Mouse (Mus musculus) forebrain, embryonic 10.5 days (tissue): ENCODE data around the gene Lman2. TPM values are rescaled to one million over a fixed set of nuclear protein-coding genes. Genes with fewer than 3 reads are reported as not detected.

Source experiments
- DNase-seq: peaks from one replicate; pipeline ENCODE4 v3.0.0-alpha.2; 2017; ENCODE audit warnings: low spot score; ENCODE audit errors: extremely low spot score
- H3K27ac ChIP-seq: fragments of 300-500 bp; sonication (generic); 2 replicates; pipeline ENCODE4 v1.5.1; 2016; ENCODE audit warnings: mild to moderate bottlenecking
- H3K27me3 ChIP-seq: fragments of 300-500 bp; sonication (generic); 2 replicates; pipeline ENCODE4 v1.6.1; 2016; ENCODE audit warnings: mild to moderate bottlenecking; ENCODE audit not compliant: poor library complexity, severe bottlenecking
- H3K36me3 ChIP-seq: fragments of 300-500 bp; sonication (generic); replicated peaks from 2 replicates; pipeline ENCODE4 v1.6.1; 2016; ENCODE audit warnings: mild to moderate bottlenecking, moderate library complexity
- H3K4me1 ChIP-seq: fragments of 300-500 bp; sonication (generic); 2 replicates; pipeline ENCODE4 v1.6.1; 2016
- H3K4me3 ChIP-seq: fragments of 300-500 bp; sonication (generic); 2 replicates; pipeline ENCODE4 v1.5.1; 2016; ENCODE audit warnings: mild to moderate bottlenecking, moderate library complexity
- H3K9me3 ChIP-seq: fragments of 300-500 bp; sonication (generic); 2 replicates; pipeline ENCODE4 v1.6.1; 2016; ENCODE audit warnings: mild to moderate bottlenecking, moderate library complexity
- WGBS: fragments of 180-500 bp; shearing (Covaris S2); methylation state at CpG from one replicate; pipeline ENCODE4 v1.1.7; 2016; 5-methylcytosine and 5-hydroxymethylcytosine counted together
- polyA plus RNA-seq: library from polyadenylated mRNA; unstranded; fragments of >200 nt; fragmentation: Nextera tagmentation; extraction: Ambion mirVana; gene quantifications from 2 replicates; pipeline ENCODE4 v1.2.1, GENCODE M21; 2016

The Lman2 gene
- 97.8 and 100 TPM in 2 replicates for polyA plus RNA-seq

DNA sequence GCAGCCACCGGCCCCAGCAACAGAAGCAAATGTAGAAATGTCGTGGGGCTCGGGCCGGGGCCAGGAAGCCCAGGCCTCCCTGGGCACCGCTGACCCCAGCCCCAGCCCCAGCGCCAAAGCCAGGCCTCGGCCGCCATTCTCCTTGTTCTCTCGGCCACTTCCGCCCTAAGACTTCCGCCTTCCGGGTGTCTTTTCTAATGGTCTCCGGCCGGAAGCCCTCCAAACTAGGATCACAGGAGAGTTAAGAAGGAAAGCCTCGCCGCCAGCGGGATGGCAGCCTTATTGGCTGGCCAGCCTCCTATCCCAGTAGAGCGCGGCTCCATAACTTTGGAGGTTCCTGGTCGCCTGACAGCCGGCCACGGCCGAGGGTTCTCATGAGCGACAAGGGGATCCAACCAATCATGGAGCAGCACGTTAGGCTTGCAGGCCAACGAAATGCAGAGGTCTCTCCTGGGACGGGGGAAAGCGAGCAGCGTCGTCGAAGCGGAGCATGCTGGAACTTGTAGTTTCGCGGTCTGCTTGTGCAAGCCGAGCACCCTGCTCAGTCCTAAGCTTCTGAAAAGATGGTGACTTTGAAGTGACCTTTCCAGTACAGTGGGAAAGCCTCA, at the start of gene Lman2:
Gene Lman2, minus strand, starts transcription at position 331 of the 608 bp plus-strand sequence.
- H3K27ac ChIP-seq: peak within 1 kb of the TSS; percentile 95
- no peaks in the 10 kb centered on the region for H3K9me3 ChIP-seq
- WGBS: under 1% methylated on average over 35 of the region's 35 CpGs
- peak; percentile 97 for DNase-seq
- H3K36me3 ChIP-seq: peaks cover 37% of the 10 kb centered on the region
- H3K4me1 ChIP-seq: peaks cover 19% of the 10 kb centered on the region
- peak within 1 kb of the TSS; percentile 97 for H3K4me3 ChIP-seq
- no peaks in the 10 kb centered on the region for H3K27me3 ChIP-seq

DNA sequence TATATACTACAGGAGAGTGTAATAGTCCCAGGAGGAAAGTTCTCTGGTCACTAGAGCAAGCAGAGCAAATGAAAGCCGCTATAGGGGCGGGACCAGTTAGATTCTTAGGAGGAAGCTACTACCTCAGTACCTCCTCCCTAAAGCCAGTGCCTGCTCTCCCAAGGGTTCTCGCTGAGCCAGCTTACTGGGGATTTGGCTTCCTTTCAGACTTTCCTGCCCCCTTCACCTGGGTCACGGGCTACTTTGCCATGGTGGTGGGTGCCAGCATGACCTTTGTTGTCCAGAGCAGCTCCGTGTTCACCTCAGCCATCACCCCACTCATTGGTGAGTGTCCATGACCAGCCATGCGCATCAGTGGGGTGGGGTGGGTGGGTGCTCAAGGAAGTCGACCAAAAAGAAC, 49.2 kb upstream of the Lman2 start:
- 72% methylated on average over 7 of the region's 7 CpGs for whole genome bisulfite sequencing
- H3K27me3 ChIP-seq: peaks cover 49% of the 10 kb centered on the region

DNA sequence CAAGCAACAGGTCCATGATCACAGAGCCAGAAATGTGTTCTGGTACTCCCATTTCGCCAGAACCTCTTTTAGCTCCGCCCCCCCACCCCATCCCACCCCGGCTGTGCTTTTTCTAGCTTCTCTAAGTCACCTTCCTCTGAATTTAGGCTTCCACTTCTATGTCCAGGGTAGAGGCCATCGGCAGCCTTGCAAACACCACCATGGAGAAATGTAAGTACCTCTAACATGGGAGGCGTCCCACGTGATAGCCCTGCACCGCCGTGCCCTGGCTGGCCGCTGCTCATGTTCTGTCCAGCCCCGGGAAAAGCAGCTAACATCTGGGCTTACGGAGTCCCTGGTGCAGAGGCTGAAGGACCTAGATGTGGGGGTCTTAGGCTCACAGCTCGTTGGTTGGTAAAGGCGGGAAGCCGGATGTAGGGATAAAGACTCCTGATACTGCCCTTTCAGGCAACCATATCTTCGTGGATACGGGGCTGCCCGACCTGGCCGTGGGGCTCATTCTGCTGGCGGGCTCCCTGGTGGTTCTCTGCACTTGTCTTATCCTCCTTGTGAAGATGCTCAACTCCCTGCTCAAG, 46.0 kb upstream of the Lman2 start:
- H3K27me3 ChIP-seq: peaks cover 40% of the 10 kb centered on the region
- H3K27ac ChIP-seq: no peak overlapping the region
- H3K4me1 ChIP-seq: peaks cover 22% of the 10 kb centered on the region
- H3K9me3 ChIP-seq: no peaks in the 10 kb centered on the region
- no peak overlapping the region for H3K4me3 ChIP-seq
- H3K36me3 ChIP-seq: no peaks in the 10 kb centered on the region
- no peak for DNase-seq
- 90% methylated on average over 19 of the region's 19 CpGs for WGBS

More for the DNA sequence above, 49.2 kb upstream of the Lman2 start:
- no peaks in the 10 kb centered on the region for H3K36me3 ChIP-seq
- no peak overlapping the region for H3K4me3 ChIP-seq
- no peak overlapping the region for H3K27ac ChIP-seq
- no peak for DNase-seq
- H3K4me1 ChIP-seq: peaks cover 8% of the 10 kb centered on the region
- no peaks in the 10 kb centered on the region for H3K9me3 ChIP-seq

DNA sequence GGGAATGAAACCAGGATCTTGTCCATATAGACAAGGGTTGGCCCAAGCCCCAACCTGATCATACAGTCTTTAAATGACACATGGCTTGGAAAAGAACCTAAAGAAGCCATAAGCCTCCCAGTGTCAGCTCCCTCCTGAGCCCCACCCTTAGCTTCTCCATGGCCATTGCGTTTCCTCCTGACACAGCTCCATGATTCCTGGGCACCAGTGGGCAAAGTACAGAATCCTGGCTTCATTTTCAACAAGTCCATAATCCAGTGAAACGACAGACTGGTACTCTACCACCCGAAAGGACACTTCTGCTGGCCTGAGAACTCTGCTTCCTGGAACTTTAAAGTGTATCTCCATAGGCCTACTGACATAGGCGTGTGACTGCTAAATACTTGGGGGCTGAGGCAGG, 44.8 kb upstream of the Lman2 start:
- H3K4me1 ChIP-seq: peaks cover 30% of the 10 kb centered on the region
- no peak overlapping the region for H3K27ac ChIP-seq
- no peak overlapping the region for H3K4me3 ChIP-seq
- WGBS: 89% methylated on average over 4 of the region's 4 CpGs
- DNase-seq: no peak
- no peaks in the 10 kb centered on the region for H3K9me3 ChIP-seq
- no peaks in the 10 kb centered on the region for H3K36me3 ChIP-seq
- H3K27me3 ChIP-seq: peaks cover 41% of the 10 kb centered on the region

DNA sequence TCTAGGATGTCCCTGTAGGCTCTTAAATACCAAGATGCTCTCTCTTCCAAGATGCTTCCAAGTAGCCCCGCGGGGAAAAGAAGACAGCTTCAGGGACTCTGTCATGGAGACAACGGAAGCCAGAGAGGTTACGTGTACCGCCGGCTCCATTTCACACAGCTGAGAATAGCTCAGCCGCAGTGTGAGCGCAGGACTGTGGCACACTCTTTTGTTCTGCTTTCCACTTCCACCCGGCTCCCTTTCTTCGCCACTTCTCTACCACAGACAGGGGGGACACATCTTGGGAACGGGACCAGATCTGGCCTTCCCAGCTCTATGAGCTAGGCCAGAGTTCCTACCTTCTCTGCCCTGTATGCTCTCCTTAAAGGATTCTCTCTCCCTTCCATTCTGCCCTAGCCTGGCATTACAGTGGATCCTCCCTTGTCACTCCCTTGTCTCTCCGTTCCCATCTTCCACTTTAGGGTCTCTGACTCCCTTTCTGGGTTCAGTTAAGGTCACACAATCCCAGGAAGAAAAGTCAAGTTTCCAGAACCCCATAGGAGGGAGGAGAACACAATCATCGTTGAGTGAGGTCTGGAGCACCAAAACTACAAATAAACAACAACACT, 43.3 kb upstream of the Lman2 start:
- Histone ChIP-seq H3K27me3 (peaks cover 37% of the 10 kb centered on the region), H3K36me3 (no peaks in the 10 kb centered on the region), H3K27ac (peak overlapping the region; percentile 84), H3K4me3 (peak overlapping the region; percentile 2; the same call in 1 of the 2 replicates), H3K9me3 (no peaks in the 10 kb centered on the region), H3K4me1 (peaks cover 30% of the 10 kb centered on the region)
- DNase-seq: no peak
- WGBS: 59% methylated on average over 13 of the region's 13 CpGs

DNA sequence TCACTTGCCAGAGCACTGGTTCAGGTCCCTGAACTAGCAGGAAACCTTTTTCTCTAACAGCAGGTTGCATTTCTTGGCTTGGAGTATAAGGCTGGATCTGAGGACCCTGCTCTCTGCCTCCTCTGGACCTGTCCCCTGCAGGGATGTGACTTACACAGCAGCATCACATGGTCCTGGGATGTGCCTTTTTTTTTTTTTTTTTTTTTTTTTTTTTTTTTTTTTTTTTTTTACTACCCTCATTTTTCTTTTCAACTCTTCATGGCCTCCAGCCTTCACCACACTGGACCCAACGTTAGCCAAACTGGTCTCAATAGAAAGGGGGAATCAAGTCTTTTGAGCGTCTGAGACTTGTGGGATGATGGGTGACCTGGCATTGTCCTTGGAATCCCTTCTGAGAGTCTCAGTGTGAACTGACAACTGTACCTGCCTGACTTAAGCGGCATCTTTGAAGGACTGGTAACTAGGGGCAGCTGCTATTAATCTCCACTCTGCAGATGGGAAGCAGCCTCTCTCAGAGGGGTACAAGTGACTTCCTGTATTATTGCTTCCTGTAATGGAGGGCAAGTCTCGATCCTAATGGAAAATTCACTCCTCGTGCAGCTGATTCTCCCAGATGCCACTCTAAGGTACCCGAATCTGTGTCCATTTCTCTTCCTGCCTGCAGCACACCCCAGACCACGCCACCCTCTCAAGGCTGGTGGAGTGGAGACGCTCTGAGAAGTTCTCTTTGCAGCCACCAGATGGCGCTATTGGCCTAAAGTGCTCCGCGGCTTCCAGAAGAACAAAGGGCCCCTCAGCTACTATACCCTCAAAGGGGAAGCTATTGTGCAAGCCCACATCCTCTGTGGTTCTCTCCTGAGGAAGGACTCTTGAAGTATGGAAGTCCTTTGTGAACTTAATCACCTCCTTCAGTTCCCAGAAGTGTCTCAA, 42.5 kb upstream of the Lman2 start:
- H3K27ac ChIP-seq: peak overlapping the region; percentile 84
- peaks cover 30% of the 10 kb centered on the region for H3K4me1 ChIP-seq
- 20% methylated on average over 11 of the region's 11 CpGs for WGBS
- H3K36me3 ChIP-seq: no peaks in the 10 kb centered on the region
- peak; percentile 87 for DNase-seq
- peak overlapping the region; percentile 2 for H3K4me3 ChIP-seq
- peaks cover 43% of the 10 kb centered on the region for H3K27me3 ChIP-seq
- H3K9me3 ChIP-seq: no peaks in the 10 kb centered on the region

DNA sequence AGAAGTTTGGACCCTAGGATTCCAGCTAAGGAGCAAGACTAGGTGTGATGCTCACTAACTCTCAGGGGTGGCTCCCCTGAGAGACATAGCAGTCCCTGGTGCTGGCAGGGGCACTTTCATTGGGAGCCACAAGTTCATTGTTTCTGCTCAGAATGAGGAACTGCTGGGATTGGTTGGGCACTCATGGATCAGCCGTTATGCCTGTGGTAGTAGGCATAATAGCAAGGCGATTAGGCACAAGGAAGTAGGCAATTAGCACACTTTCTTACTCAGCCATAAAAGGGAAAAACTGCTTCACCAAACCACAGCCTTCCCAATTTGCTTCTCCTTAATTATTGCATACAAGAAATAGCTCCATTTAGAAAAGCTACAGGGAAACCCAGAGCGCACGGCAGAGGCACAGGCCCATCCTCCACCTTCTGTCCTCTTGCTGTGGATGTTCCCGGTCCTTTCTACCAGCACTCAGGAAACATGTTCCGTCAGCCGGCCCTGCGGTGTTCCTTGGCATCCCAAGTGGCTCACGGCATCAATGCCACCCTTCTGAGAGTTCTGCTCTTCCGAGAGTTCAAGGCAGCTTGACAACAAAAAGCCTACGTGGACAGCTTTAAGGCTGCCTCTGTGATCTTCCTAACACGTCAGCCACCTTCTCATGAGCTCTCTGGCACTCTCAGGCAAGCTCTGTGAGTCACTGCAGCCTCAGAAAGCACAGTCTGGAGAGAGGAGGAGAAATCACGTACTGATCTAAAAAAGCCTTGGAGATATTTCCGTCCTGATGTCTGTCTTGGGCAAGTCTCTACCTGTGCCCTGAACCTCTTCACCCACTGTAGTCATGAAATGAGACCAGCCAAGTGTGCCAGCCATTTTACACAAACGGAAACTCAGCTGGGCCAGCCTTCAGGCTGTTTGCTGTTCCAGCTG, 41.6 kb upstream of the Lman2 start:
- Histone ChIP-seq H3K27me3 (peaks cover 43% of the 10 kb centered on the region), H3K27ac (peak overlapping the region; percentile 37; the same call in 1 of the 2 replicates)
- 74% methylated on average over 15 of the region's 15 CpGs for WGBS

DNA sequence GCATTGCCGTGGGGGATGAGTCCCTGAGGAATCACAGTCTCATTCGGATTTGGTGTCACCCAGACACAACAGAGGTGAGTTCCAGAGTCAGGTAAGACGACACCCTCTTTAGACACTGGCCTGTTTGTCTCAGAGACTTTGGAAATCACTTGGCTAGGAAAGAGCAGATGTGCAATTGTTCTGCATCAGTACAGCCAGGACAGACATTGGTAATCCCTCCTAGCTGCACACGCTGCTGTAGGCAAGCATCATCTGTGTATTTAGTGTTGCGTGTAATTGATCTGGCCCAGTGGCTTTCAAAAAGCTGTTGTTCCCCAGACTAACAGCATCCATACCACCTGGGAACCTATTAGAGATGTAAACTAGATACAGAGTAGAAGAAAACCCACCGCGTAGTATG, 40.7 kb upstream of the Lman2 start:
- Histone ChIP-seq H3K27ac (0 out of 2 replicates have a peak overlapping the region, but pooled peaks have one; percentile 37), H3K27me3 (peaks cover 43% of the 10 kb centered on the region), H3K4me3 (no peak overlapping the region), H3K9me3 (no peaks in the 10 kb centered on the region), H3K4me1 (peaks cover 30% of the 10 kb centered on the region), H3K36me3 (no peaks in the 10 kb centered on the region)
- 80% methylated on average over 7 of the region's 7 CpGs for WGBS
- DNase-seq: no peak

More for the DNA sequence above, 41.6 kb upstream of the Lman2 start:
- Histone ChIP-seq H3K9me3 (no peaks in the 10 kb centered on the region), H3K4me3 (no peak overlapping the region), H3K36me3 (no peaks in the 10 kb centered on the region), H3K4me1 (peaks cover 30% of the 10 kb centered on the region)
- no peak for DNase-seq

DNA sequence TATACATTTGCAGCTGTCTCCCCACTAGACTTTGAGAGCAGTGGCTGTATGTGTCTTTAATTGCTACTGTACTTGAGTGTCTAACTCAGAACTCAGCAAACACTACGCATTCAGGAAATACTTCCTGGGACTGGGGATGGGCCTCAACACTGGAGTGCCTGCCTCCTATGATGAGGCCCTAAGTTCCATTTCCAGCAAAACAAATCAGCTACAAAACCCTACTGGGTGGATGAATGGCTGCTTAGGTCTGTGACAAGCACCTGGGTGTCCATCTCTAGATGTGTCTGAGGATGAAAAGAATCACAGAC, 37.4 kb upstream of the Lman2 start:
- H3K4me1 ChIP-seq: peaks cover 19% of the 10 kb centered on the region
- H3K27me3 ChIP-seq: peaks cover 34% of the 10 kb centered on the region
- no peak overlapping the region for H3K27ac ChIP-seq
- WGBS: 100% methylated on average over 1 of the region's 1 CpGs
- no peak overlapping the region for H3K4me3 ChIP-seq
- DNase-seq: no peak
- no peaks in the 10 kb centered on the region for H3K36me3 ChIP-seq
- no peaks in the 10 kb centered on the region for H3K9me3 ChIP-seq

DNA sequence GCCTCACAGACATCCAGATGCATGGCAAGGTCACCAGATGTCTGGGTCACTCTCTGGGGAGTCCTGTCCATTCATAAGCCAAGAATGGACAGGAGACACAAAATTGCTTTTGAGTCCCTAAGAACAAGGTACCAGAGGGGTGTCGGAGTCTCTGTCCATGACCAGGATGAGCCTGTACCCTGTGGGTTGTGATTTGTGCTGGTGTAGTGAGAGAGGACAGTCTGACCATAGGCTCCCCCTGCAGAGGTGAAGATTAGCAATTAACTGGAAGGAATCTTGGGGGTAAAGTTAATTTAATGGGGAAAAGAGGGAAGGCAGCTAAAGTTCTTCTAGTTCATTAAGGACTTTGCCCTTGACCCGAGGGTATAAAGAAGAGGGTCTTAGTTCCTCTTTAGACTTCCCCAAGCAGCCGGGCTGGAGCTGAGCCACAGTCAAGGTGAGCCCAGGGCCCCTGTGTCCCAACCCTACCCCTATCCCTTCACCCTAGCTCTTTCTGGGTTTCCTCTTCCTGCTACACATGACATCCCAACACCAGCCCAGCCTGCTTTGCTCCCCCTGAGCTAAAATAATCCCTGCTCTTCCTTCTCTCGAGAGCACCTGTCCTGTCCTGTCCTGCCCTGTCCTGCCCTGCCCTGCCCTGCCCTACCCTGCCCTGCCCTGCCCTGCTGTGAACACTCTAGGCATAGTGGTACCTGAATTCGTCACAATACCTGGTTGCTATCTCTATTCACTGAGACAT, 36.9 kb upstream of the Lman2 start:
- 71% methylated on average over 5 of the region's 5 CpGs for WGBS
- H3K4me1 ChIP-seq: peaks cover 16% of the 10 kb centered on the region
- H3K4me3 ChIP-seq: no peak overlapping the region
- no peaks in the 10 kb centered on the region for H3K36me3 ChIP-seq
- H3K27me3 ChIP-seq: peaks cover 31% of the 10 kb centered on the region
- no peak overlapping the region for H3K27ac ChIP-seq
- no peak for DNase-seq
- H3K9me3 ChIP-seq: no peaks in the 10 kb centered on the region

DNA sequence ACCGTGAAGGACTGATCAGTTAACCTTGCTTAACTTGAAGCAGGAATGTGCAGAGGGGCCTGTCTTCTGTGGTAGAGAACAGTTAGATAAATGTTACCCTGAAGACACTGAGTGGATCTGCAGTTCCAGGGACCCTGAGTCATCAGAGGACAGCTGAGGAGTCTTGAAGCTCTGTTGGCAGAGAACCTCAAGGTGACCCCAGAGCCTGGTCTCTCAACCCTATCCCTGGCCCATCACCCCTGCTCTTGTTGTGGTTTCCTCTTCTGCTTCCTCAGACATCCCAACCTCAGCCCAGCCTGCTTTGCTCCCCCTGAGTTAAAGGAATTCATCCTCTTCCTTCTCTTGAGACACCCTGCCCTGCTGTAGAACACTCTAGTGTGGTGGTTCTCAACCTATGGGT, 35.5 kb upstream of the Lman2 start, which contains the start of gene Slc34a1:
Gene Slc34a1, plus strand, starts transcription at position 100 of the 400 bp plus-strand sequence.
- H3K27me3 ChIP-seq: peaks cover 17% of the 10 kb centered on the region
- H3K9me3 ChIP-seq: no peaks in the 10 kb centered on the region
- peaks cover 2% of the 10 kb centered on the region for H3K4me1 ChIP-seq
- WGBS: 97% methylated on average over 1 of the region's 1 CpGs
- no peaks in the 10 kb centered on the region for H3K36me3 ChIP-seq
- no peak within 1 kb of the TSS for H3K27ac ChIP-seq
- H3K4me3 ChIP-seq: no peak within 1 kb of the TSS
- no peak for DNase-seq
